Mouse (Mus musculus) megakaryocyte, embryonic 14.5 days (primary cell): Measurements from ENCODE around the gene Ccl2.

ENCODE experiments used
- FLI1 ChIP-seq: IDR thresholded peaks from 2 replicates; pipeline ENCODE4 v1.6.1; 2012; ENCODE audit warnings: low read length, inconsistent platforms, mixed read lengths
- GATA1 ChIP-seq: IDR thresholded peaks from 3 replicates; pipeline ENCODE4 v1.6.1; 2012; ENCODE audit warnings: mixed read lengths, low read length, inconsistent platforms, borderline replicate concordance

DNA sequence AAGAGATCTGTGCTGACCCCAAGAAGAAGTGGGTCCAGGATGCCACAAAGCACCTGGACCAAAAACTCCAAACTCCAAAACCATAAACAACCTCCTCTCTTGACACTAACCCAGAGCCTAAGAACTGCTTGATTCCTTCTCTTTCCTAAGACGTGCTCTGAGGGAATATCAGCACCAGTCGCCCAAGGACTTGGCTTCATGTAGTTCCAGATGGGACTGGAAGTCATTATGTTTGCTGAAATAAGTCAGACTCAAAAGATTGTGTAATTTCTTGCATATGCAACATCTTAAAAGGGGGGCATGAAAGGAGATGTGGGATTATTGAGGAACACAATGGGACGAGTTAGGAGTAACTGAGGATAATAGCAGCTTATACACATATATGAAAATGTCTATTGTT is 26.9 kb downstream of the Ccl2 start:
- TF ChIP-seq GATA1, result no peak
- no peak for TF ChIP-seq FLI1
